Mouse (Mus musculus) liver, postnatal 0 days (tissue): ENCODE data around the gene Gabrb1.

Experiments
- CTCF ChIP-seq: sonication (generic); IDR thresholded peaks from 2 replicates; pipeline ENCODE4 v1.5.1; 2016; ENCODE audit warnings: antibody characterized with exemption, low read depth
- EP300 ChIP-seq: IDR thresholded peaks from 2 replicates; pipeline ENCODE4 v1.6.1; 2016; ENCODE audit warnings: antibody characterized with exemption, low read depth, mild to moderate bottlenecking

DNA sequence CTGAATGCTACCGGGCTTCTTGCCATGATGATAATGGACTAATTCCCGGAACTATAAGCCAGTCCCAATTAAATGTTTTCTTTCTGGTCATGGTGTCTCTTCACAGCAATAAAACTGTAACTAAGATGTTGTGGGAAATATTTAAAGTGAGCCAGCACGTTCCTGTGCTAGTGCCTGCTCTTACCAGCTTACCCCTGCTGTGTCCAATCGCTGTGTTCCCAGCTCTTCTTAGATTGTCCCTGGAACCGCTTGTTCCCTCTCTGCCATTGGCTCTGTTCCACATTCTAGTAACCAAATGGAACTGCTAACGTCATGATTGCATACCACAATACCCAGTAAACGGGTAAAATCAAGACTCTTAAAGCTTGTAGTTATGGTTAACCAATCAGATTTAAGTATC lies 533.2 kb downstream of the Gabrb1 start:
- no peak for TF ChIP-seq CTCF
- no peak for TF ChIP-seq EP300
